Mouse (Mus musculus): ENCODE data around the gene Gapdhs.
"Not testable (repeated sequence)": the region's sequence is repeated elsewhere in the genome, so short reads cannot be mapped to it uniquely, and the experiment has no call there.

Gene Gapdhs

DNA sequence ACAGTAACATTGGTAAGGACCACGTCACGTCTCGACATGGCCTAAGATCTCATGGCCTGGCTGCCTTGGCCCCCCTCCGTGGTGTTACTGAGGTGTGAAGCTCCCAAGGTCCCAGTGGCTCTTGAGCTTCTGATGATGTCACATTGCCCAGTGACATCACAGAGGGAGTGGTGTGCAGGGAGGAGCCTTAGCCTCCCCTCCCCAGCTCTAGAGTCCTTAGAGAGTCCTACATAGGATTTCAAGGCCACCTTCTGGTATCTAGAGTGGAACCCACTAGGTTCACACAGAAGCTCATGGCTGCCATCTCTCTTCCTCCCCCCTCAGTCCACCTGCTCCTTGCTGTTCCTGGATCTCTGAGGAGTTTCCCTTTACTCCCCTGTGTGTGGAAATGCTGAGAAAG lies at the start of gene Gapdhs:
Gapdhs (minus strand) TSS at position 65 of the 400 bp plus-strand sequence.
- not testable (repeated sequence) for DNase-seq (ENCODE audit: inconsistent ontology term)

DNA sequence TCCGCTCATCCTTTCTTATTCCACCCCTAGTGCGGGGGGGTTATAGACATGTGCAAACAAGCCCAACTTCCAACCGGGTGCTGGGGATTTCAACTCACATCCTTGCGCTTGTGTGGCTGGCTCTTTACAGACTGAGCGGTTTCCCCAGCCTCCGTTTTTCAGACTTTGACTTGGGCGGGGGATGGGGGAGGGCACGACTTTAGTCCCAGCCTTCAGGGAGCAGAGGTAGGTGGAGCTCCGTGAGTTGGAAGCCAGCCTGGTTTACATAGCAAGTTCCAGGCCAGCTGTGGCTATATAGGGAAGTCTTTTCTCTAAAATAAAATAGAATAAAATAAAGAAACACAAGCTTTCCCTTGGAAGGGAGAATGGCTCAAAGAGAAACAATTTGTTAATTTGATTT lies 48.4 kb upstream of the Gapdhs start:
- no peak for DNase-seq (ENCODE audit: inconsistent ontology term)

DNA sequence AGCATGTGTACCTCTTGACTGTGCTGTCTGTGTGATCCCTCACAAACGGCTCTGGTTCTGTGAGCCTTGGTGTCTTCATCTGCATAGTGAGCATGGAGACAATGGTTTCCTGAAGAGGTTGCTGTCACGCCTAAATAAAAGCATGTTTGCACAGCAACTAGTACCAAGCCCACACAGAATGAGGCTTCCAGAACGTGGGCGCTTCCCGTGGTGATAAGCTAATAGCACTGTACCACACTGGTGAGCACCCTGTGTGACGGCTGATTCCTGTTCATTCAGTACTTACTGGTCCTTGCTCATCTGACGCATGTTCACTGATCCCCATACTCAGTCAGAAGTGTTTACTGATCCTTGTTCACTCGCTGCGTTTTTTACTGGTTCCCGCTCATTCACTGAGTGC lies 46.7 kb upstream of the Gapdhs start:
- DNase-seq (ENCODE audit: inconsistent ontology term), result no peak

DNA sequence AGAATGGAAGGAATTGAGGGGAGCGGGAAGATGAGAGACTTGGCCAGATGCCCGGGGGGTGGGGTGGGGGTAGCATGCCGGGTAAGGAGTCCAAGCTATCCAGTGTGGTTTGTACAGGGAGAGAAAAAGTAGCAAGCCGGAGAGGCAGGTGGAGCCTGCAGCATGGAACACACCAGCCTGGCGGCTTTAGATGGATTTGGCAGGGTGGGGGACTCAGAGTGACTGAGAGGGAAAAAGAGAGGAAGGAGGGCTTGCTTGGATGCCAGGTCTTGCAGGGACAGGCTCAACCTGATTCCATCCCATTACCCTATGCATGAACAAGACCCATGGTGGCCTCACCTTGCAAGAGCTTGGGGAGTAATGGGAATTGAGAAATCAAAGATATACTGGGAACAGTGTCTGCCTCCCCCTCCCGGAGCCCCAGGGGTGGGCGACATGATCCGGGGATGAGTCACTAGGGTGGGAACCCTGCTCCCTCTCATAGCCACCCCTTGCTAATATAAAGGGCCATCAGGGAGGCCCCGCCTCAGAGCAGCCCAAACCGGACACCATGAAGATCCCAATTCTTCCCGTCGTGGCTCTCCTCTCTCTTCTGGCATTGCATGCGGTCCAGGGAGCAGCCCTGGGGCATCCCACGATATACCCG lies 44.0 kb upstream of the Gapdhs start, which contains the start of gene Krtdap:
Krtdap (plus strand) TSS at position 520 of the 646 bp plus-strand sequence.
- DNase-seq (ENCODE audit: inconsistent ontology term), result no peak

DNA sequence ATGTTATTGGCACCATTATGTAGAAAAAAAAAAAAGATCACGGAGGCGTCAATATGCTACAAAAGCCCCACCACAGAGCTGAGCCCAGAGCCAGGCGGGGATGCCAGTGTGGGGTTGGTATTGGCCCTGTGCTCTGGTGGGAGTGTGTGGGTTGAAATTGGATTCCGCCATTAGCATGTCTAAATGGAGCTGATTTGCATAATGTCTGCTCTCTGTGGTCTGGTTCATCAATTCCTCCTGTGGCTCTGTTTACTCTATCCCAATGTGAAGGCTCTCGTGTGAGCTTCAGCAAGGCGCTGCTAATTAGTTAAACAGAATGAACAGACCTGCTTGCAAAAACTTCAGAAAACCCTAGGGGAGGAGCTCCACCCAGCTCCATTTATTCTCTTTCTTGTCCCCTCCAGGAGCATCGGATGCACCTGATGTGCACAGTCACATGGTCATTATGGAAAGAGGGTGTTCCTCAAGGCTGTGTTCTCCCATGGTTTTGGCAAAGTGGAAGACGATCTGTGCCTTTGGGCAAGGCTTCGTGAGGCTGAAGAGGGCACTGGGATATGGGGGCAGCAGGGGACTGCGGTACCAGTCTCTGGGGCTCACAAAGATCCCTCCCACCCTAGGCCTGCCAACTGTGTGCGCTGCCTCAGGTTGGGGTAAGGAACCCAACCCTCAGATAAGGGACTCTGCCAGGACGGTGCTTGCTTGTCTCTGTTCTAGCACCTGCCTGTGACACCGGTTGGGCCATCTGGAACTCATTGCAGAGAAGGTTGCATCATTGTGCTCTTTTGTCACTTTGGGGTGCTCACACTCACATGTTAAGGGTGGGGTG lies 42.5 kb upstream of the Gapdhs start:
- peak; percentile 2 for DNase-seq (ENCODE audit: inconsistent ontology term)

DNA sequence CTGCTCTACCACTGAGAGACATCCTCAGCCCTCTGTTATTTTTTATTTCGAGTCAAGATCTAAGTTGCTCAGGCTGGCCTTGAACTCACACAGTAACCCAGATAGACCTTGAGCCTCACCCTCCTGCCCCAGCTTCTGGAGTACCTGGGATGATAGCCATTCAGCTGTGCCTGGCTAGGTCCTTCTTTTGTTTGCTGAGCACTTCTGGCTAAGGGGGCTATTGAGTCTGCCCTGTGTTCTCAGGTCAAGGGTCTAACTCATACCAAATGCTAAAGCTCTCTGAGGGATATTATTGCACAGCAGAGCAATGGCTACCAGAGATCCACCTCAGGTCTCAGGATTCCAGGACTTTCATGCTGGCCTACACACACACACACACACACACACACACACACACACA lies 41.7 kb upstream of the Gapdhs start:
- no peak for DNase-seq (ENCODE audit: inconsistent ontology term)

DNA sequence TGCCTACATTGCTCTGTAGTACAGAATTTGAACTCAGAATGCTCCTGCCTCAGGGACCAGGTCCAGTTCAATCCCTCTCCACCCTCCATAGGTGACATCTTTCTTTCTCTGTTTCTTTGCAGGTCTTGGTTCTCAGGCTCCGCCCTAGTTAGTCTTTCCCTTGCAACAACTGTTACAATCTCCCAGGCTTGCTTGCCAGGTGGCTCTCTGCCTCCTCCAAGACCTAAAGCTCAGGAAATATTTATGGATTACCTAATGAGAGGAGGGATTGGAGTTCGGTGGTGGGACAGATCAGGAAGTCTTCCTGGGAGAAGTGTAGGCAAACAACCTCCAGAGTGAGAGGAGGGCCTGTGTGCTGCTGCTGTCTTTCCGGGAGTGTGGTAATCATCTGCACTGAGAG lies 39.2 kb upstream of the Gapdhs start:
- no peak for DNase-seq (ENCODE audit: inconsistent ontology term)

DNA sequence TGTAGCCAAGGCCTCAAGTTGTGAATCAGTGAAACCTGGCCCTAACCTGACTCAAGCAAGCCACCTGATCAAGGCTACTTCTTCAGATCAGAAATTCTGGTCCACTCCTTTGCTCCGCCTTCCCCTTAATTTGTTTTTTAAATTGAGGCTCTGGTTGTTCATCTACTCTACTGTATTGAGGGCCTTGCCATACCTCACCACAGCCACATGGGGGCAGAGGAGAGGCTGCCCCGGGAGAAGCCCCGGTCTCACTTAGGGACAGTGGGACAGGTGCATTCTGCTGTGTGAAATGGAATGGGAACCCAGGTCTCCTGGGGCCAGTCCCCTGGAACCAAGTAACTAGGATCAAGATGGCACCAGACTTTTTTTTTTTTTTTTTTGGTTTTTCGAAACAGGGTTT lies 38.3 kb upstream of the Gapdhs start:
- no peak for DNase-seq (ENCODE audit: inconsistent ontology term)

DNA sequence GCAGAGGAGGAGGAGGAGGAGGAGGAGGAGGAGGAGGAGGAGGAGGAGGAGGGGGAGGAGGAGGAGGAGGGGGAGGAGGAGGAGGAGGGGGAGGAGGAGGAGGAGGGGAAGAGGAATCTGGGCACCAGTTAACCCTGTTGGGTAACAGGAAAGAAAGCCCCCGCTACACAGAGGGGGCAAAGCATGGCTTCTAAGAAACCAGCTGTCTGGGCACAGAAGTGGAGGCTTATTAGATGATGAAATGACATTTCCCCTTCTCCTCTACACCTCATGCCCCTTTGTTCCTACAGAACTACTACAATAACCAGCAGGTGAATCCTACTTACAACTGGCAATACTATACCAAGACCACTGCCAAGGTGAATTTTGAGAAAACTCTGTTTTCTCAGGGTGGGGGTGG lies 34.4 kb upstream of the Gapdhs start:
- no peak for DNase-seq (ENCODE audit: inconsistent ontology term)

DNA sequence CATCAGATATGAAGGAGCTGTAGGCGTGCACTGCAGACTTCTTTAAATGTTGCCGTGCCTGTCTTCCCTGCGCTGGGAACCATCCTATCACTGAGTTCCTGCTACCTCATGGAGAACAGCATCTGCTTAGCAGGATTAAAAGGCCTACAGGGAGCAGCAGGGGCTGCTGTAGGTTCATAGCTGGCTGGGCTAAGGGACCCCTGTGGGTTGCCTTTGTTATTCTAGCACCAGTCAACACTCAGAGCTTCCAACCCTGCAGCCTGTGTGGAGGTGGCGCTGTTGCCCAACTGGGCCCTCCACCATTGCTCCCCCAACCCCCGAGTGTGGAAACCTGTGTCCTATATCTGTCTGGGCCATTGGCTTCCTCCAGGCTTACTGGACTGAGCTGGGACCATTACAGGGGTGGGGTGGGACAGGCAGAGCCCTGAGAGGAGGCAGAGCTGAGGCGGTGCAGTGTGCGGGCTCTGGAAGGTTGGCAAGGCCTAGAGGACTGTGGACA lies 33.6 kb upstream of the Gapdhs start:
- no peak for DNase-seq (ENCODE audit: inconsistent ontology term)

DNA sequence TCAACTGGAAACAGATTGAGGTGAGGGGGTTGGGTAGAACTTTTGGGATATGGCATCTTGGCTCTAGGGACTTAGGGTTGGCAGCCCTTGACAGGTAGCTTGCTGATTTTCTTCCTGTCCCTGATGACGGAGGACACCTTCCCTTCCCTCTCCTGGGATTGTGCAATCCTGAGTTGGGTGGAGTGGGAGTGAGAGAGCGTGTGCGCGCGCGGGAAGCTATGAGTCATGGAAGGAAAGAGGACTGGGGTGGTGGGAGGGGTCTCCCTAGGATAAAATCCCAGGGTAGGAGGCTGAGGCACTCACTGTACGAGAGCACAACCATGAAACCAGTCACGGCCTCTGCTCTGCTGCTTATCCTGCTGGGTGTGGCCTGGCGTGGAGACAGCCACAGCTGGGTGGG lies 32.6 kb upstream of the Gapdhs start:
- no peak for DNase-seq (ENCODE audit: inconsistent ontology term)

DNA sequence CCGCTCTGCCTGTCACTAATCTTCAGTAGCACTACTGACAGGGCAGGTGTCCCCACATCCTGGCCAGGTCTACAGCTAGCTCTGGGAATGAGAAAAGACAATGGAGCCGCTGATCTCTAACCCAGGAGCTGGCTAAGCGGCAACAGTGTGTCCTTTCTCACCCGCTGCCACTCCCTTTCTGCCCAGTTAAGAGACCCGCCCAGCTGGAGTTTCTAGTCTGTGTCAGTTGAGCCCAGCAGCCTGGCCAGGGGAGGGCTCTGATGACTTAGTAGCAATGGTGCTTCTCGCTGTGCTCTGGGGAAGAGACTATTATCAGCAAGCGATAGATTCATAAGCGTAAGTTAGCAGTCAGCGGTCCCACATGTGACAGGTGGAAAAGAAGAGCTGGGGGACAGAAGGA lies 25.8 kb upstream of the Gapdhs start:
- DNase-seq (ENCODE audit: inconsistent ontology term), result no peak

DNA sequence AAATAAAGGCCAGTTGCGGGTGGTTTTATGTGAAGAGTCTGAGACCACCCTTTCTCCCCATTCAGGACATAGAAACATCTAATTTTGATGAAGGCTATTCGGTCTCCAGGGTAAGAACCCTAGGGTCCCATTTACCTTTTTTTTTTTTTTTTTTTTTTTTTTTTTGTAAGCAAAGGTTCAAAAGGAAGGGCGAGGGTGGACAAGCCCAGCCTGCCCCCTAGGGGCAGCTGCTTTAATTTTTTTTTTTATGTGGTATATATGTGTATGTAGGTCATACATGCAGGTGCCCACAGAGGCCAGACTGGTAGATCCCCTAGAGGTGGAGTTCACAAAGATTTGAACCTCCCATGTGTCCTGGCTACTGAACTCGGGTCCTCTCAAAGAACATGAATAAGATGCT lies 22.9 kb upstream of the Gapdhs start:
- no peak for DNase-seq (ENCODE audit: inconsistent ontology term)

DNA sequence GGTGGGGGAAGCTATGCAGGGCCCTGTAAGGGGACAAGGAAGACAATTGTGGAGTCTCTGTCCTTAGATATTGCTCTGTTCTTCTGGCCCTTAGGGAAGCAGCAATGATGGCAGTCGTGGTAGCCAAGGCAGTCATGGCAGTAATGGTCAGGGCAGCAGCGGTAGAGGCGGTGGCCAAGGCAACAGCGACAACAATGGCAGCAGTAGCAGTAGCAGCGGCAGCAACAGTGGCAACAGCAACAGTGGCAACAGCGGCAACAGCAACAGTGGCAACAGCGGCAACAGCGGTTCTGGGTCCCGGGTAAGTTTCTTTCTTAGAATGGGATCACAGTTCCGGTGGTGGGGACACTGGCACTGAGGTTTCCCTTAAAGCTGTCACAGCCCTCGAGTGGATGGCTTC lies 21.7 kb upstream of the Gapdhs start:
- DNase-seq (ENCODE audit: inconsistent ontology term), result no peak

DNA sequence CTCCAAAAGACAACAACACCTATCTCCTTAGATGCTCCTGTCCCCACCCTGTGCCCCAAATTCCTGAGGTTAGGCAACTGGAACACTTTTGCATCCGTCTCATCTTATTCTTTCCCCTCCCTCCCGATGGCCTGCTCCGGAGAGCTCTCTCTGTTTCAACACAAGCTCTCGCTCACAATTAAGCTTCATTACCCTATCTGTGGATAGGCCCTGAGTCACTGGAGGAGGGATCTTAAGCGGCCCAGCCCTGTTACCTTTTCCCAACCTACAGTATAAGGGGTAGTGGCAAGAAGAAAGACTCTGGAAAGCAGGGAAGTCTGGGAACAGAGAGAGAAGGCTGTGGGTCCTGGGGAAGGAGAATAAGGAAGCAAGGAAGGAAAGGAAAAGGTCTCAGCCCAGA lies 20.0 kb upstream of the Gapdhs start, which contains the start of gene Dmkn:
Dmkn (plus strand) TSS at position 301 of the 400 bp plus-strand sequence.
- DNase-seq (ENCODE audit: inconsistent ontology term), result no peak

DNA sequence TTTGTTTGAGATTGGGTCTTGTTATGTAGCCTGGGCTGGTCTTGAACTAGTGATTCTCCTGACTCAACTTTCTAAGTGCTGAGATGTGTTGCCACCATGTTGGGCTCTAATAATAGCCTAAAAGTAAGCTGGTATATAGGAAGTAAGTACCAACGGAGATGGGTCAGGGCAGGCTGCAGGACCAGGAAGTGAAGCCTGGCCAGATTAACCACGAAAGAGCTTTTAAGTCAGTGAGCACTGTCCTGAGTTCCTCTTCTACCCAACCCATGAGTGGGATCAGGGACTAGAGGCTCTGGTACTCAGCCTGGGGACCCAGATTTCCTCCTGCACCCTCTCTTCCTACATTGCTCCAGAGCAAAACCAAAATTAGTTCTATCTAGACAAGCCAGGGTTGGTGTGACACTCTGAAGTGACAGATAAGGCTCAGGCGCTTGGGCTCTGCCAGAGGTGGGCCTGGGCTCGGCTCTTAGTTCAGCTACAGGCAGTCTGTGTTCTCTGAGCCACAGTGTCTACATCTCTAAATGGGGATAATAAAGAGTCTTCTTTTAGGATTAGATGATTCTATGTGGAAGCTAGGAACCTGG lies 18.4 kb upstream of the Gapdhs start:
- DNase-seq (ENCODE audit: inconsistent ontology term), result no peak

DNA sequence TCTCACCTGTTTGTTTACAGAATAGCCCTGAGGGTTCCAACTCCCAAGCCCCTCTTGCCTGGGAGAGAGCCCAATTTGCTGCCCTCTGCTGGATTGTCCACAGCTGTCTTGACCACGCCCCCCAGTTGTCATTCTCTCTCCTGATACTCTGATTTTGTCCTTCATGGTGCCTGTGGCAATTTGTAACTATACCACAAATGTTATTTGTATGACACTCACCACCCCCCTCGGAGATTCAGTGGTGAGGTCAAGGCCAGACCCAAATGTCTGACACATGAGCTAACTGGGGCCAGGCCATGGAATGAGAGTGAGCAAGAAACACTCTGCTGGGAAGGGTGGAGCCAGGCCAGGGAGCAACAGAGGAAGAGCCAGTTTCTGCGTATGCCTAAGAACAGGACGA lies 15.4 kb upstream of the Gapdhs start:
- DNase-seq (ENCODE audit: inconsistent ontology term), result peak; percentile 6

DNA sequence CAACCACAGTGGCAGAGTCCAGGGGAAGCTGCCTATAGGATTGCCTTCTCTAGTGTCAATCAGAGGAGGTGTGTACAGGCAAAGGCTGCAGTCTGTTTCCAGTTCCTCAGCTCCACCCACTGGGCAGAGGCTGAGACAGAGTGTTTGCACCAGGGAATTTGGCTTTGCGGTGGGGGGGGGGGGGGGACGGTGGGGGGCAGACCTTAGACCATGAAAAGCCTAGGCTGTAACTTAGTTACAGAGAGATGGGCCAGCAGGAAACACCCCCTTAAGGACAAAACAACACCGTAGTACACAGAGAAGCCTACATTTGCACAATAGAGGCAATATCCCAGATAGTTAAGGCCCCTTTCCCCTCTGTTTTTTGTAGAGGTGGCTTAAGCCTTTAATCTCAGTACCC lies 13.5 kb upstream of the Gapdhs start:
- DNase-seq (ENCODE audit: inconsistent ontology term), result no peak

DNA sequence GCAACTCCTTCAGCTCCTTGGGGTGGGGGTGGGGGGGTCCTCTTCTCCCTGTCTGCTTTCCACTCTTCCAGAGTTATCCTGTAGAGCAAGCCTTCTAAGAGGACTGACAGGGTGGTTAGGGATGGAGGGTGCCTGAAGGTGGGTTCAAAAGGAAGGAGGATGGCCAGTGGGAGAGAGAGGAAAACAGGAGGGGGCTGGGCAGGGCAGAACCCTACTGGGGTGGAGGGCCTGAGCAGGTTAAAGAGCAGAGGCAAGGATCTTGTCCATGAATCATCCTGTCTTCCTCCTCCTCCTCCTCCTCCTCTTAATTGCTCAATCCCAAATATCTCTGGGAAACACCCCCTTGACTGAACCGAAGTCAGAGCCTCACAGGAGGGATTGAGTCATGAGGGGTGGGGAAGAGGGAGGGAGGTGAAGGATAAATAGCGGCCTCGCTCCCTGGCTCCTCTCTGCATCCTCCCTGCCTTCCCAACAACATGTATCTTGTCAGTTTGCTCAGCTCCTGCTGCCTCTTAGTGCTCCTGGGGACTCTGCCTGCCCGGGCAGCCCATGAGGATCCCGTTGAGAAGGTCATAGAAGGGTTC lies 7.7 kb upstream of the Gapdhs start, which contains the start of gene Sbsn:
Sbsn (plus strand) TSS at position 386 of the 584 bp plus-strand sequence.
- DNase-seq (ENCODE audit: inconsistent ontology term), result peak; percentile 2

DNA sequence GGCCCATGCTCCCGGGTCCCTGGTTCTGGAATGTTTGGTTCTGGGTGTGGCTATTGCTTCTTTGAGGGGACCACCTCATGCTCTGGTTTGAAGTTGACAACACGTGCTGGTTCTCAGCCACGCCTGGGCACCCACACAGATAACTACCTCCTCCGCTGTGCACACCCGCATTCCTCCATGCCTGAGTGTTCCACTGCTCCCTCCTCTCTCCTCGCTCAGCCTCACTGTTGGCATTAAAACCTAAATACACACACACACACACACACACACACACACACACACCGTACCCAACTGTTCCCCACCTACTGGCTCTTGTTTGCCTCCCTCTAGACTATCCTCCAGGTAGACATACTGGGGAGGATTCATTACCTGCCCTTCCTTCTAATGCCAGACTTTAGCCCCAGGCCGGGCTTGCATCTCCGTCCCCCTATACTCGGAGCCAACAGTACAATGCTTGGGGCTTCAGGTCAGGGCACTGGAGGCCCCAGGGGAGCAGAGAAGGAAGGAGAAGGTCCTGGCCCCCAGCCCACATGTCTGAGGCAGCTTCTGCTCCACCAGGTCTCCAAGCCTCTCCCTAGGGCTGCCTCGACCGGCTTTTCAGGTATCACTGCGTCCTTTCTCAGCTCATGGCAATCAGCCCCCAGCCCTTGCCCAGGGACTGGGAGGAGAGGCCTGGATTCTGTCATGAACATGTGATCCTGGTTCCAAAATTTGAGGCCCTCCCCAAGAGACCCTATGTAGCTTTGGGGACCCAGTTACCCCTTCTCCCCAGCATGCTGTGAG lies 6.5 kb upstream of the Gapdhs start:
- DNase-seq (ENCODE audit: inconsistent ontology term), result no peak

DNA sequence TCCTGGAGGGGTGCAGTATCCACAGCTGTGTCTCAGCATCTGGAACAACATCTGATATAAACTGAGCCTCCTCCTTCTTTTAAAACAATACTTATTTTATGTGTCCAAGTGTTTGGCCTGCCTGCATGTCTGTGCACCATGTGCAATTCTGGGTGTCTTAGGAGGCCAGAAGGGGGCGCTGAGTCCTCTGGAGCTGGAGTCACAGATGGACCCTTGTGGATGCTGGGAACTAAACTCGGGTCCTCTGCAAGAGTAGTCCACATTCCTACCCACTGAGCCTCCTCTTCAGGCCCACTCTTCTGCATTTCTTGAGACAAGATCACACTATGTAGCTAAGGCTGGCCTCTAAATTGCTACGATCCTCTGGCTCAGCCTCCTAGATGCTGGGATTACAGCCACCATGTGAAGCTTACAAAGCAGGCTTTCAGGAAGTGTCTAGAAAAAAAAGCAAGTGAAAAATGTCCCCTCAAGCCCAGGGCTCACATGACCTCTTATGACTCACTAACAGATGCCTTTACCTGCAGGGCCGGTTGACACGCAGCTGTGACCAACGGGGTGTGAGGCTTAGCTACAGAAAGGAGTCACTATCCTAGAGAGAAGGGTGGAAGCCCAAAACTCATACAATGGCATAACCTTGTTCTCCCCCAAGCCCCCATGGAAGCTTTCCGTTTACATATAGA lies 4.2 kb upstream of the Gapdhs start:
- no peak for DNase-seq (ENCODE audit: inconsistent ontology term)

Measured in Muller cell, postnatal 12 days (primary cell).